Mouse (Mus musculus): Measurements from ENCODE around the gene Zswim1.
A peak's percentile ranks its signal among the peaks of the same experiment; 100 is the strongest.
"Not testable (repeated sequence)": the region's sequence is repeated elsewhere in the genome, so short reads cannot be mapped to it uniquely, and the experiment has no call there.

Gene Zswim1

DNA sequence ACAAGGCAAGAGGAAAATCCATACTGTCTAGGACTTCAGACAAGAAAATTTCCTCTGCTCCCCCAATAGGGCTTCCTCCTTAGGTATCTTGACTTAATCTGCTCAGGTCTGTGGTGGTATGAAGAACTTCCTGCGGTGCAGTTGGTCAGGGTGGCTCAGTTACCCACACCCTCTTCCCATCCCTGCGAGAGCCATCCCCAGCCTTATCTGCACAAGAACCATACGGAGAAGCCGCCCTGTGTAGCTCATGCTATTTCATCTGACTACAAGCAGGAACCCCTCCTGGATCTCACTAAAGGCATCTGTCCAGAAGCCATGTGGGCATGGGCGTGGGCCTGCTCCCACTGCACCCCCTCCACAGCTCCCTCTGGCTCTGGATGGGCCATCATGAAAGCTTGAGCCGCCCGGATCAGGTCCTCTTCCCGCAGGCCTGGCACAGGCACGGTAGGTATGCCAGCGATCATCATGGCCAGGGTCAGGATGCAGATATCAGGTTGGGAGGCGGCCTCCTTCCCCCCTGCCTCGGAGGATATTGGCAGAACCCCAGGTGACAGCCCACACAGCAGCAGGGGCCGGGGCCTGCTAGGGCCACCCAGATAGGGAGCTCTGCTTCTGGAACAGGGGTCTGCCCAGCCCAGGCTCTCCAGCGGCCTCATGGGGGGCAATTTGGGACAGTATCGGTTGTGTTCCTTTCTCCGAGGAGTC, 4.8 kb downstream of the Zswim1 start:
- no peak for DNase-seq (ENCODE audit: low read depth, low spot score)

GRCm38 (mm10) chr2:164828437-164828836, 6.0 kb downstream of the Zswim1 start, which contains the start of gene Spata25:
Gene Spata25, minus strand, starts transcription at chr2:164828537.
- no peak for DNase-seq (ENCODE audit: low read depth, low spot score)

- peak; percentile 52 for DNase-seq (ENCODE audit: low read depth, low spot score)
These were observed 6.6 kb downstream of the Zswim1 start for GRCm38 (mm10) chr2:164829090-164829489.

DNA sequence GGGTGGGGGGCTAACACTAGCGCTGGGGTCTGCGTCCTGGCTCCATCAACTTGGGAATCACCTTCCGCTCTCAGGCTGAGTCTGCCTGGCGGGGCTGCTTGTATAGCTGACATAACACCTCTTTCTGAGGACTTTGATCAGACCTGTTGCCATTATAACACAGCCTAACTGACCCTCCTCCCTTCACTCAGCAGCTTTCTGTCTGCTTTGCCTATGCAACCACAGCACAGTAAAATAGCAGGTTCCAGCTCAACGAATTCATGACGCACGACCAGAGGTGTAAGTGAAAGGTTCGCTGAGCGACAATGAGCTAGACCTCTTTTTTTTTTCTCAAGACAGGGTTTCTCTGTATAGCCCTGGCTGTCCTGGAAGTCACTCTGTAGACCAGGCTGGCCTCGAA, 8.5 kb downstream of the Zswim1 start:
- DNase-seq (ENCODE audit: low read depth, low spot score), result no peak

- DNase-seq (ENCODE audit: low read depth, low spot score), result no peak
These were observed 9.7 kb downstream of the Zswim1 start for GRCm38 (mm10) chr2:164832032-164832747.

DNA sequence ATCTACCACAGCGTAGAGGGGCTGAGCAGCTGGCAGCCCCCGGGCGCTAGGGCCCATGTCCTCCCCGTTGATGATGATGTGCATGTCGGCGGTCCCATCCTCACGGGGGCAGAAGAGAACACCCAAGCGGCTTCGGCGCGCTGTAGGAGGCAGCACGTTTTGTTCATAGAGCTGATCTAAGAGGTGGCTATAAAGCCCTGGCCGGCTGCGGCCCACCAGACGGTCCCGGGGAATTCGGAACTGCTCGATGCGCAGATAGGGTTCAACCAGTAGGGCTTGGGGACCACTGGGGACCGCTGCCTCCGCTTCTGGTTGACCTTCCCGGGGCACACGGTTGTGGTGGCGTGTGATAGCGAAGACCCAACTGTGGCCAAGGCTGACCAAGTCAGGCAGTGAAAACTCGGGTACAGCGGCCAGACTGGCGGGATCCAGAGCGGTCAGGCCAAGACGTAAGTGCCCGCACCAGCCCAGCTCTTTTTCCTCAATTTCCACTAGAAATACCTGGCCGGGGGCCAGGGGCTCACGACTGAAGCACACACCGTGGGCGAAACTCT, 10.3 kb downstream of the Zswim1 start, which contains the start of gene Ctsa:
Gene Ctsa (plus strand): TSS at position 126 of the 554 bp plus-strand sequence.
- peak; percentile 86 for DNase-seq (ENCODE audit: low read depth, low spot score)

DNA sequence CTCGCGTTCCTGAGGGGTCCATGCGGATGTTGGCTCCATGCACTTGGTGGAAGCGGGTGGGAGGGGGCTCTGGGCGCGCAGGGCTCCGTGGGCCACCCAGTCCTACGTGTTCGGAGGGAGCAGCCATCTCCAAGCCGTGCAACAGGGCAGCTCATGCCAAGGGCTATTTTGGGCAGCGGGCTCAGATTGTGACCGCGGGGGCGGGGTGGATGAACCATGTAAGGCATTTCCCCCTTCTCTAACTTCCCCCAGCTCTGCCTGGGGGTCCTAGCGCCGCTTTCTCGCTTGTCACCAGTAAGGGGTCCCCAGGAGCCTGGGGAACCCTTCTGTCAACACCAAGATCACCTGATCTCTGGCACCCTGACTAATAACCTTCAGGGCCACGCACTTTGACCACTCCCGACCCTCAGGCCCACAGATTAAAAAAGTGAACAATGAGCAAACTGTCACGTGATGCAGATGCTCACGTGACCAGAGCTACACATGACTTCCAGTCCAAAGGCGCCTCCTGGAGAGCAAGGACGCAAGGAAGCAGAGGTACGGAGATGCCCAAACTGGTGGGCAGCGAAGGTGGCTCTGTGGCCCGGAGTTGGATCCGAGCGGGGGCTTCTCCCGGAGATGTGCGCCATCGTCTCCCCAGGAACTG, 11.0 kb downstream of the Zswim1 start, which contains the start of gene Neurl2:
Gene Neurl2 (minus strand): TSS at position 143 of the 646 bp plus-strand sequence.
- DNase-seq (ENCODE audit: low read depth, low spot score), result peak; percentile 98

DNA sequence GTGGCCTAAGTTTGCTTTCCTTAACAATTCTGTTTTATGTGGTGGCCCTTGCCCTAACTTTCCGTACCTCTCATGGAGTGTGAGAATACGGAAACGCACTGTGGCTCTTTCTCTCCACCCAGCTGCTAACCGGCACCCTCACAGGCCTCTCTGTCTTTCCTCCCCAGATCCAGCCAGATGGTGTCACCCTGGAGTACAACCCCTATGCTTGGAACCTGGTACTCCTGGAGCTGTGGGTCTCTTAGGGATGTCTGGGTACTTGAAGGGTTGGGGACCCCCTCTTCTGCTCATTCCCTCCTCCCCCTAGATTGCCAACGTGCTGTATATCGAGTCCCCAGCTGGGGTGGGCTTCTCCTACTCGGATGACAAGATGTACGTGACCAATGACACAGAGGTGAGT, 12.0 kb downstream of the Zswim1 start:
- no peak for DNase-seq (ENCODE audit: low read depth, low spot score)

- DNase-seq (ENCODE audit: low read depth, low spot score), result no peak
These were observed 12.7 kb downstream of the Zswim1 start for GRCm38 (mm10) chr2:164835164-164835563.

- DNase-seq (ENCODE audit: low read depth, low spot score), result peak; percentile 68
These were observed 23.3 kb downstream of the Zswim1 start for GRCm38 (mm10) chr2:164845782-164846181.

DNA sequence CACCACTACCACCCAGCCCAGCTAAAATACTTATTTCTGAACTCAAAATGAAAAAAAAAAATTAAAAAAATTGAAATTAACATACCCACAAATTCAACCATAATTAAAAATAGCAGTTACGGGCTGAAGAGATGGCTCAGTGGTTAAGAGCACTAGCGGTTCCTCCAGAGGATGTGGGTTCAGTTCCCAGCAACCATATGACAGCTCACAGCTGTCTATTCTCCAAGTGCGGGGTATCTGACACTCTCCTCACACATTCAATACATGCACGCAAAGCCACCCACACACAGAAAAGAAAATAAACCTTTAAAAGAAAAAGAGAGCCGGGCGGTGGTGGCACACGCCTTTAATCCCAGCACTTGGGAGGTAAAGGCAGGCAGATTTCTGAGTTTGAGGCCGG, 27.6 kb downstream of the Zswim1 start:
- DNase-seq (ENCODE audit: low read depth, low spot score), result no peak

GRCm38 (mm10) chr2:164855572-164855971, 33.1 kb downstream of the Zswim1 start:
- DNase-seq (ENCODE audit: low read depth, low spot score), result not testable (repeated sequence)

DNA sequence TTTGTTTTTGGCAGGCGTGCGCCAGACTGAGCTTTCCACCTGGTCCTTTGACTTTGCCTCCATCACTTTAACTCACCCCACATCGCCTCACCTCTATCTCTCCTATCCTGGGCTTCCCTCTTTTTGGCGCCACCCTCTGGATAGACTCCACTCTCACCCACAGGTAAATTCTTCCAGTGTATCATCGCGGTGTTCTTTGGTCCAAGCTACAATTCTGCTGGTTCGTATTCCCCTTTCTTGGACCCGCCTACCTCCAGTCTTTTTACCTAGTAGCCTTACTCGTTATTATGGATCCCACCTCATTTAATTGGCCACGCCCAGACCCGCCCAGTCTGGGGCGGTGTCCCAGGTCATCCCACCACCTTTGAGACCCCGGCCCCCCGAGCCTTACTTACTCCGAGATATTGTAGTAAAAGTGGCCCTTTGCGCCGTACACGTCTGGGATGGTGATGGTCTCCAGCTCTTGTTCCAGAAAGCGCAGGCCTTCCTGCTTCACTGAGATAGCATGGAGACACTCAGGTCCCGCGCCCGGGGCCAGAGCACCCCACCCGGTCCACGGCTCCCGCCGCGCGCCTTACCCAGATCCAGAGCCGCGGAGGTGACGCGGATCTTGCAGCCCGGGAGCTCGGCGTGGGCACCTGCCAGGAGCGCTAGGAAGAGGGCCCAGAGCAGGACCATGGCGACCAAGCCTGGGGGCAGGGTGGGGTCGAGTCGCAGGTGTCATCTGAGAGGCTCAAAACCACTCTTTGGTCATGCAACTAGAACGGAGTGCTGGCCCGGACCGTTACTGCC, 34.0 kb downstream of the Zswim1 start:
- peak; percentile 86 for DNase-seq (ENCODE audit: low read depth, low spot score)

DNA sequence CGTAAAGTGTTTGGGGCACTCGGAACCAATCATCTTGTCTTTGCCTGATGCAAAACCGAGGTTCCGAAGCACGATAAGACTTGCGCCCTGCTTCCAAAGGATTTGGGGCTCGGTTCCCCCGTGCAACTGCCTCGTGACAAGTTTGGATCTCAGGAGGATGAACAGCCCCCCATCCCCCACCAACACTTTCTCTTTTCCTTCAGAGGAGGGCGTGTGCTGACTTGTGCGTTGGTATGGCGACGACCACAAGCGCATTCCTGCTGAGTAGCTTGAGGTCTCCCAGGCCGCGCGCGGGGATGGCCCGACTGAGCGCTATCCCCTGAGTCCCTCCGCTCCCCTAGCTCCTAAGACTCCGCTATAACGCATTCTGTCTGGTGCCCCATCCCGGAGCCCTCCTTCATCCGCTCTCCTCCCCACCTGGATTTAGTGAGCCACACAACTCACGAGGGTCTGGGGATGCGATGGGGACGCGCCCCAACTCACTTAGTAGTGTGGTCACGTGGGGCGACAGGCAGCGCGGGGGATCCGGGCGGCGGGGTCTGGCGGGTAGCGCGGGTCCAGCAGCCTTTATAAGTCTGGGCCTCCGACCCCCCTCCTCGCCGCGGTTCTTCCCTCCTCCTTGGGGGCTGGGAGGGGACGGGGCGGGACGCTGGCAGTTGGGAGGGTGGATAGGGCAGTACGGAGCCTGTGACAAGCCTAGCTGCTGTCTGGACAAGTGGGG, 34.8 kb downstream of the Zswim1 start, which contains the start of gene Pltp:
Gene Pltp (minus strand): TSS at position 611 of the 721 bp plus-strand sequence.
- peak; percentile 92 for DNase-seq (ENCODE audit: low read depth, low spot score)

GRCm38 (mm10) chr2:164857842-164858553, 35.5 kb downstream of the Zswim1 start:
- DNase-seq (ENCODE audit: low read depth, low spot score), result peak; percentile 71

DNA sequence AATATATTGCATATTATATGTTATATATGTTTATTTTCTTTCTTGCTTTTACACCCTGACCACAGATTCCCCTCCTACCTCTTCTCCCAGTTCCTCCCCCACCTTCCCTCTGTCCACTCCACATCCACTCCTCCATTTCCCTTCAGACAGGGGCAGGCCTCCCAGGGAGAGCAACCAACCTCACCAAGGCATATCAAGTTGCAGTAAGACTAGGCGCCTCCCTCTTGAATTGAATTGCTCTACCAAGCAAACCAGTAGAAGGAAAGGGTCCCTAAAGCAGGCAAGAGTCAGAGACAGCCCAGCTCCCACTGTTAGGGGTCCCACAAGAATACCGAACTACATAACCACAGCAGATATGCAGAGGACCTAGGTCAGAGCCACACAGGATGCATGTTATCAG, 36.7 kb downstream of the Zswim1 start:
- no peak for DNase-seq (ENCODE audit: low read depth, low spot score)

- DNase-seq (ENCODE audit: low read depth, low spot score), result peak; percentile 75
These were observed 37.4 kb downstream of the Zswim1 start for GRCm38 (mm10) chr2:164859640-164860432.

DNA sequence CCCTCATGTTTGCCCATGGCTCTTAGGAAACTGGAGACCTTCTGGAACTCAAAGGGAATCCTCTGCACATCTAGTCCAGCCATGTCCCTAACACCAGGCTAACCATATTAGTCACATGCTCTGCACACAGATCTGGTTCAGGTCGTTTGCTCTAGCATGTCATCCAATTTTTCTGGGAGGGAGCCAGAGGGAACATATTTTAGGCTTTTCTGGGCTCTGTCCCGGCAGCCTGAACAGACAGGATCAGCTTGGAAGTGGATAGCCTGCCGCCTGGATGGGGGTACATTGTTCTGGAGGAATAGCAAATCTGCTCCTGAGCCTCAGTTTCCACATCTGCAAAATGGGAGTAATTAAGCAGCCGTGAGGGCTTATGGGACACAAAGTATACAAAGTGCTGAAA, 38.6 kb downstream of the Zswim1 start:
- DNase-seq (ENCODE audit: low read depth, low spot score), result no peak
